In genomic region chr11:115814605-115815450, GRCm38 (mm10) we compare ENCODE assay signal across 8 mouse cellular contexts. TPM values are rescaled to one million over a fixed set of nuclear protein-coding genes. Genes with fewer than 3 reads are reported as not detected.
DNase-seq lines count a peak whose midpoint lies in the region; ATAC-seq and TF ChIP-seq lines count a peak whose summit lies in the region.

Gene Tsen54 (plus strand): TSS chr11:115814724.

- under 1% methylated on average over 84 of the region's 84 CpGs for WGBS in heart, embryonic 14.5 days
- 1% methylated on average over 80 of the region's 84 CpGs for WGBS in liver, embryonic 15.5 days (ENCODE audit: insufficient replicate concordance)
- under 1% methylated on average over 83 of the region's 84 CpGs for WGBS in neural tube, embryonic 11.5 days
- under 1% methylated on average over 84 of the region's 84 CpGs for WGBS in stomach, embryonic 16.5 days

- peak; percentile 89 for DNase-seq in CD4-positive helper T cell, adult 2 months (ENCODE audit: low read depth, low spot score)
- DNase-seq in brain, embryonic 14.5 days (ENCODE audit: low read depth), result peak; percentile 86
- DNase-seq in kidney, postnatal 14 days, result peak; percentile 93
- DNase-seq in neural tube, embryonic 11.5 days (ENCODE audit: low spot score), result peak; percentile 86

- ATAC-seq in heart, embryonic 14.5 days (ENCODE audit: insufficient number of reproducible peaks, insufficient read depth, low FRiP score, low read depth), result peak; percentile 22
- ATAC-seq in liver, embryonic 15.5 days (ENCODE audit: insufficient read depth), result peak; percentile 61
- peak; percentile 62 for ATAC-seq in neural tube, embryonic 11.5 days (ENCODE audit: insufficient read depth, low FRiP score, low TSS enrichment)
- ATAC-seq in stomach, embryonic 16.5 days (ENCODE audit: insufficient read depth, low FRiP score), result peak; percentile 61

- H3K9ac ChIP-seq in heart, embryonic 14.5 days (ENCODE audit: low read length), result peak within 1 kb of the TSS; percentile 93
- peak within 1 kb of the TSS; percentile 79 for H3K9ac ChIP-seq in liver, embryonic 15.5 days
- H3K9ac ChIP-seq in neural tube, embryonic 11.5 days (ENCODE audit: low read length), result peak within 1 kb of the TSS; percentile 82
- H3K9ac ChIP-seq in stomach, embryonic 16.5 days (ENCODE audit: low read length), result peak within 1 kb of the TSS; percentile 93

- peak within 1 kb of the TSS; percentile 42 to 91; a peak in 2 of 4 replicates for H3K27ac ChIP-seq in heart, embryonic 14.5 days (replicated peaks in 1 of 2; ENCODE audit: control insufficient read depth in 1 of 2, insufficient read depth in 1 of 2, low read depth in 2 of 2, low read length in 2 of 2)
- H3K27ac ChIP-seq in liver, embryonic 15.5 days (replicated peaks), result peak within 1 kb of the TSS; percentile 83
- H3K27ac ChIP-seq in neural tube, embryonic 11.5 days (ENCODE audit: low read depth, low read length), result peak within 1 kb of the TSS; percentile 56
- peak within 1 kb of the TSS; percentile 78 for H3K27ac ChIP-seq in stomach, embryonic 16.5 days (ENCODE audit: low read length)

- peak; percentile 86 for TF ChIP-seq POLR2A in brain, embryonic 14.5 days (IDR thresholded peaks at IDR 0.05; ENCODE audit: borderline replicate concordance, extremely low read depth, insufficient read depth, insufficient read length, poor library complexity, severe bottlenecking)

- H3K4me2 ChIP-seq in heart, embryonic 14.5 days (ENCODE audit: low read length), result peak within 1 kb of the TSS; percentile 97
- H3K4me2 ChIP-seq in liver, embryonic 15.5 days, result peak within 1 kb of the TSS; percentile 100
- peak within 1 kb of the TSS; percentile 95 for H3K4me2 ChIP-seq in neural tube, embryonic 11.5 days (ENCODE audit: low read depth)
- peak within 1 kb of the TSS; percentile 89 for H3K4me2 ChIP-seq in stomach, embryonic 16.5 days (ENCODE audit: low read depth, low read length)

- H3K4me3 ChIP-seq in erythroblast, embryonic 14.5 days (replicated peaks), result peak within 1 kb of the TSS; percentile 94
- H3K4me3 ChIP-seq in heart, embryonic 14.5 days (ENCODE audit: control insufficient read depth in 1 of 2, insufficient read depth in 1 of 2, low read depth in 1 of 2, low read length in 2 of 2), result peak within 1 kb of the TSS; percentile 89 to 93
- H3K4me3 ChIP-seq in liver, embryonic 15.5 days (replicated peaks), result peak within 1 kb of the TSS; percentile 80
- peak within 1 kb of the TSS; percentile 91 for H3K4me3 ChIP-seq in neural tube, embryonic 11.5 days (ENCODE audit: low read depth, low read length)
- peak within 1 kb of the TSS; percentile 92 for H3K4me3 ChIP-seq in stomach, embryonic 16.5 days (replicated peaks; ENCODE audit: low read length)

- peaks cover 63% of the 10 kb centered on the region for H3K36me3 ChIP-seq in erythroblast, embryonic 14.5 days (ENCODE audit: control insufficient read depth)
- peaks cover 47% of the 10 kb centered on the region for H3K36me3 ChIP-seq in heart, embryonic 14.5 days (ENCODE audit: control insufficient read depth, insufficient read depth, low read length)
- peaks cover 35% of the 10 kb centered on the region for H3K36me3 ChIP-seq in liver, embryonic 15.5 days (replicated peaks)
- H3K36me3 ChIP-seq in neural tube, embryonic 11.5 days (ENCODE audit: control insufficient read depth, insufficient read depth, low read length), result peaks cover 5% of the 10 kb centered on the region
- H3K36me3 ChIP-seq in stomach, embryonic 16.5 days (ENCODE audit: control insufficient read depth, insufficient read depth, low read length), result no peaks in the 10 kb centered on the region

- H3K4me1 ChIP-seq in erythroblast, embryonic 14.5 days (ENCODE audit: control insufficient read depth), result peaks cover 60% of the 10 kb centered on the region
- peaks cover 31 to 40% of the 10 kb centered on the region in 2 experiments for H3K4me1 ChIP-seq in heart, embryonic 14.5 days (ENCODE audit: control insufficient read depth in 2 of 2, insufficient read depth in 2 of 2, low read length in 2 of 2)
- H3K4me1 ChIP-seq in liver, embryonic 15.5 days (replicated peaks), result peaks cover 61% of the 10 kb centered on the region
- H3K4me1 ChIP-seq in neural tube, embryonic 11.5 days (ENCODE audit: control insufficient read depth, insufficient read depth, low read length), result peaks cover 24% of the 10 kb centered on the region
- H3K4me1 ChIP-seq in stomach, embryonic 16.5 days (ENCODE audit: control insufficient read depth, insufficient read depth, low read length), result peaks cover 37% of the 10 kb centered on the region

- no peaks in the 10 kb centered on the region for H3K9me3 ChIP-seq in erythroblast, embryonic 14.5 days (ENCODE audit: control insufficient read depth, low read length)
- H3K9me3 ChIP-seq in heart, embryonic 14.5 days (ENCODE audit: control insufficient read depth, low read length), result no peaks in the 10 kb centered on the region
- no peaks in the 10 kb centered on the region for H3K9me3 ChIP-seq in liver, embryonic 15.5 days (replicated peaks)
- H3K9me3 ChIP-seq in neural tube, embryonic 11.5 days (ENCODE audit: control insufficient read depth, low read length), result no peaks in the 10 kb centered on the region
- no peaks in the 10 kb centered on the region for H3K9me3 ChIP-seq in stomach, embryonic 16.5 days (replicated peaks; ENCODE audit: control insufficient read depth, low read length)

- peaks cover 3% of the 10 kb centered on the region for H3K27me3 ChIP-seq in erythroblast, embryonic 14.5 days (ENCODE audit: control insufficient read depth)
- H3K27me3 ChIP-seq in heart, embryonic 14.5 days (ENCODE audit: control insufficient read depth, insufficient read depth, low read length), result no peaks in the 10 kb centered on the region
- H3K27me3 ChIP-seq in liver, embryonic 15.5 days, result no peaks in the 10 kb centered on the region
- H3K27me3 ChIP-seq in neural tube, embryonic 11.5 days (ENCODE audit: control insufficient read depth, insufficient read depth, low read length), result no peaks in the 10 kb centered on the region
- no peaks in the 10 kb centered on the region for H3K27me3 ChIP-seq in stomach, embryonic 16.5 days (ENCODE audit: control insufficient read depth, insufficient read depth, low read length)

- TF ChIP-seq CTCF in brain, embryonic 14.5 days (IDR thresholded peaks at IDR 0.05; ENCODE audit: borderline replicate concordance, extremely low read depth, insufficient read depth, insufficient read length), result no peak

RNA-seq across cellular contexts. Expression of gene Tsen54, which starts in this region (rescaled TPM):
- 24.2 and 36.4 TPM in 2 replicates for polyA plus RNA-seq in brain, embryonic 14.5 days (2012; rRNA removed)
- 3.4 and 4.5 TPM in 2 replicates for polyA plus RNA-seq in erythroblast, embryonic 14.5 days (2012)
- 18.9 and 24.2 TPM in 2 replicates for polyA plus RNA-seq in heart, embryonic 14.5 days (2014; fragmentation: Nextera tagmentation; extraction: Ambion mirVana)
- 13.7 and 18.7 TPM in 2 replicates for polyA plus RNA-seq in liver, embryonic 15.5 days (2015; fragmentation: Nextera tagmentation; extraction: Ambion mirVana)
- polyA plus RNA-seq in neural tube, embryonic 11.5 days (2014; fragmentation: Nextera tagmentation; extraction: Ambion mirVana), result 26.1 and 29.8 TPM in 2 replicates
- 26.4 and 28.1 TPM in 2 replicates for polyA plus RNA-seq in stomach, embryonic 16.5 days (2015; fragmentation: Nextera tagmentation; extraction: Ambion mirVana)

Comparison
In these comparisons a context has a peak if more than half of its experiments do, and no peak if none do; other contexts are left out.
1. Peak in every context shown above with its lines: DNase-seq, ATAC-seq, H3K4me3 ChIP-seq and H3K27ac ChIP-seq.